Mouse (Mus musculus) G1E (cell line): Measurements from ENCODE around the gene Rims1. TPM values are rescaled to one million over a fixed set of nuclear protein-coding genes. Genes with fewer than 3 reads are reported as not detected.

Source experiments
- ATAC-seq: 2 replicates; pipeline ENCODE4 v1.8.0; 2016; ENCODE audit warnings: mild to moderate bottlenecking; ENCODE audit not compliant: insufficient number of reproducible peaks, poor library complexity, low FRiP score, severe bottlenecking; ENCODE audit errors: extremely low read depth
- DNase-seq: peaks from one replicate; pipeline ENCODE4 v3.0.0; 2012; ENCODE audit warnings: low spot score
- H3K27me3 ChIP-seq: 2 replicates; pipeline ENCODE4 v1.6.1; 2012; ENCODE audit warnings: mild to moderate bottlenecking, low read length, inconsistent platforms; ENCODE audit not compliant: insufficient read depth
- H3K36me3 ChIP-seq: replicated peaks from 2 replicates; pipeline ENCODE3; 2012; ENCODE audit warnings: mild to moderate bottlenecking, inconsistent platforms
- H3K4me1 ChIP-seq: 2 replicates; pipeline ENCODE4 v1.6.1; 2012; ENCODE audit warnings: low read depth, low read length, inconsistent platforms, mixed read lengths; ENCODE audit not compliant: insufficient read depth
- H3K4me3 ChIP-seq: 2 replicates; pipeline ENCODE4 v1.5.1; 2012; ENCODE audit warnings: low read depth, mild to moderate bottlenecking, inconsistent platforms, low read length, moderate library complexity, mixed read lengths
- H3K9me3 ChIP-seq: replicated peaks from 2 replicates; pipeline ENCODE4 v1.6.1; 2012; ENCODE audit warnings: inconsistent platforms
- CTCF ChIP-seq: IDR thresholded peaks from 2 replicates; pipeline ENCODE4 v1.5.1; 2012; ENCODE audit warnings: low read depth, low read length, inconsistent platforms, mixed read lengths
- GATA1 ChIP-seq: IDR thresholded peaks from 2 replicates; pipeline ENCODE4 v1.6.1; 2012; ENCODE audit warnings: borderline replicate concordance, low read length, inconsistent platforms, mixed read lengths
- GATA2 ChIP-seq: IDR thresholded peaks from 2 replicates; pipeline ENCODE4 v1.6.1; 2012; ENCODE audit warnings: low read depth, low read length, inconsistent platforms, borderline replicate concordance
- POLR2AphosphoS5 ChIP-seq: IDR thresholded peaks from 2 replicates; pipeline ENCODE4 v1.6.1; 2012; ENCODE audit warnings: low read depth, low read length, inconsistent platforms; ENCODE audit not compliant: insufficient replicate concordance
- TAL1 ChIP-seq: conservative IDR thresholded peaks from 2 replicates; pipeline ENCODE4 v1.6.1; 2012; ENCODE audit warnings: low read depth, low read length, inconsistent platforms, mixed read lengths
- polyA plus RNA-seq: library from polyadenylated mRNA; stranded (reverse); fragments of >175 nt; gene quantifications from 2 replicates; pipeline ENCODE4 v1.2.3, GENCODE M21; 2012
- total RNA-seq, 2 experiments: library from RNA; stranded (forward) in 1 of 2; stranded (reverse) in 1 of 2; fragments of 200-1000 nt in 1 of 2; fragments of >200 nt in 1 of 2; fragmentation: Nextera tagmentation in 1 of 2; gene quantifications; 2 replicates each; pipeline ENCODE4 v1.2.3; 2014 to 2017

The Rims1 gene
- total and polyA plus RNA-seq, 3 experiments, result 0.11 TPM; not detected in 2

DNA sequence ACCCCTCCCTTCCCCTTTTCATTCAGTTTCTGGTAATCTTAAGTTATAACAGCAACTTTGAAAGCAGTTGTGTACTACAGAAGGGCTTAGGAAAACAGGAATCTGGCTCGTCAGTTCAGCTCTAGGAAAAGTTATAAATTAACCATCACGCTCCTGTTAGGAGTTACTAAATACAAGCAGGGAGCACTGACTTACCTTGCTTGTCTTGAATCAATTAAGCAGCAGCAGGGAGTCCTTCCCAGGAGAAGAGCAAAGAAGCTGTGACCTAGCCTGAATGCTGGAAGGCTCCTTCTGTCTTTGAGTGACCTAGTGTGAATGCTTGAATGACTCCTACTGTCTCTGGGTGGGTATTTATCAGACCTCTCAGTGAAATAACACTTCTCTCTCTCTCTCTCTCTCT is 490.3 kb downstream of the Rims1 start:
- Histone ChIP-seq H3K27me3 (no peaks in the 10 kb centered on the region), H3K9me3 (no peaks in the 10 kb centered on the region), H3K4me3 (no peak overlapping the region), H3K36me3 (no peaks in the 10 kb centered on the region), H3K4me1 (no peaks in the 10 kb centered on the region)
- DNase-seq (no peak), ATAC-seq (no peak)
- TF ChIP-seq POLR2AphosphoS5 (no peak), GATA1 (no peak), GATA2 (no peak), CTCF (no peak), TAL1 (no peak)

DNA sequence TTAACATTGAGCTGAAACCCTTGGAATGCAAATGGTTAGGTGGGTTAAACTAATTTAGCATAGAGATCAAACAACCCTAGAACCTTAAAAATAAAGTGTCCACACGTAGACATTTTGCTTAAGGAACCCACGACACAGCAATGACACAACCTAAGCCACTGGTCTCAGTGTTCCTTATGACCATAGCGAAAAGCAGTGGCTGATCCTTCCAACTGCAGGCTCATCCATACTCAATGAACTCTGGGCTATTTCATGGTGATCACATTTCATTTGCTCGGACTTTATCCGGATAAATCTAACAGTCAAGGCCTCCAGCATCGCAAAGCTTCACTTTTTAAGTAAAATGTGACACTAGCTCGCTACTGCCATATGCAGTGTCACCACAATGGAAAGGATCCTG is 494.3 kb downstream of the Rims1 start:
- Histone ChIP-seq H3K4me3 (no peak overlapping the region), H3K9me3 (no peaks in the 10 kb centered on the region), H3K27me3 (no peaks in the 10 kb centered on the region), H3K4me1 (no peaks in the 10 kb centered on the region), H3K36me3 (no peaks in the 10 kb centered on the region)
- DNase-seq (no peak), ATAC-seq (no peak)
- TF ChIP-seq GATA1, result no peak
- no peak for TF ChIP-seq TAL1
- no peak for TF ChIP-seq POLR2AphosphoS5
- no peak for TF ChIP-seq GATA2
- TF ChIP-seq CTCF, result no peak

DNA sequence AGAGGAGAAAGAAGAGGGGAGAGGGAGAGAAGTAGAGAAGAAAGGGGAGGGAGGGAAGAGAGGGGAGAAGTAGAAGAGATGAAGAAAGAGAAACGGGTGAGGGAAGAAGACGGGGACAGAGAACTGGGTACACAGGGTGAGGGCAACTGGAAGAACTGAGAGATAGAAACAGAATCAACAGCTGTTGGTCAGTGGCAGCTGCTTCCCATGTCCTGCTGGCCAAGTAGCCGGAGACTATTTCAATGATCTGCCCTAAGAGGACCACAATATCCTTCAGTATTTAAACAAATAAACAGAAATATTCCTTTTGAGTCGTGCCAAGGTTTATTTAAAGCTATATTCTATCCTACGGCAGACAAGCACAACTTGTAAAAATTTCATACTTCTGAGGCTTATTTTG is 499.3 kb downstream of the Rims1 start:
- no peaks in the 10 kb centered on the region for H3K36me3 ChIP-seq
- no peak for DNase-seq
- H3K4me3 ChIP-seq, result no peak overlapping the region
- H3K9me3 ChIP-seq, result no peaks in the 10 kb centered on the region
- H3K27me3 ChIP-seq, result no peaks in the 10 kb centered on the region
- ATAC-seq, result no peak
- TF ChIP-seq TAL1 (no peak), GATA2 (no peak), POLR2AphosphoS5 (no peak), CTCF (no peak), GATA1 (no peak)
- no peaks in the 10 kb centered on the region for H3K4me1 ChIP-seq

DNA sequence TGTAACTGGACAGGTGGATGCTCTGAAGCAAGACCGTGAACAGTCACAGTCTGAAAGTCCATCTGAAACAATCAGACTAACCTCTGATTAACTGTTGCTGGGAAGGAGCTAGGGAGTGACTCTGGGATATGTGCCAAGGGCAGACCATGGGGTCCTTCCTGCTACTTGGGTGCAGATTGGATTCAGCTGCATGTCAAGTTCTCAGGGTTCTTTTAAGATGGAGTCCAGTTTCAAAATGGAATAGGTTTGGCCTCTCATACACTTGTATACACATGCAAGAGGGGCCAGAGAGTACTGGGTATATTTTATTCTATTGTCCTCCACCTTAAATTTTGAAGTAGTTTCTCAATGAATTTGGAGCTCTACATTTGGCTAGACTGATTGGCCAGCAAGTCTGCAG is 499.9 kb downstream of the Rims1 start:
- DNase-seq (no peak), ATAC-seq (no peak)
- Histone ChIP-seq H3K9me3 (no peaks in the 10 kb centered on the region), H3K36me3 (no peaks in the 10 kb centered on the region), H3K27me3 (no peaks in the 10 kb centered on the region), H3K4me3 (no peak overlapping the region), H3K4me1 (no peaks in the 10 kb centered on the region)
- TF ChIP-seq GATA1 (no peak), CTCF (no peak), GATA2 (no peak), POLR2AphosphoS5 (no peak), TAL1 (no peak)

DNA sequence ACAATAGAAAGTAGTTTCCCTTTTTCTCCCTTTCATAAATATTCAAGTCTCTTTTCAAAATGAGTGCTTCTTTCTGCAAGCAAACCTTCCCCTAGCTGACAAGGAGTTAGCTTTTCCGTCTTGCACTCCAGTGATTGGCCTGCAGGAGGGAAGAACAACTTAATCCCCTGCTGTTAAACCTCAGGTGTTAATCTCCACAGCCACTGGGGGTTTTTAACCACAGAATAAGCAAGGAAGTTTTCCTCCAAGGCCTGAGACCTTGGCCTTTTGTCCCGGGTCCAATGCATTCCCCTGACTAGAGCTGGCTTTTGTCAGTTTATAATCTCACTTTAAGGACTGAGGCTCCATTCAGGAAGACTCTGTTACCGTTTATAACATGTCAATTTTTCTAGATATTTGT is 511.8 kb downstream of the Rims1 start:
- ATAC-seq (no peak), DNase-seq (no peak)
- Histone ChIP-seq H3K36me3 (no peaks in the 10 kb centered on the region), H3K4me3 (no peak overlapping the region), H3K9me3 (no peaks in the 10 kb centered on the region), H3K27me3 (no peaks in the 10 kb centered on the region), H3K4me1 (no peaks in the 10 kb centered on the region)
- TF ChIP-seq CTCF (no peak), GATA2 (no peak), GATA1 (no peak), POLR2AphosphoS5 (no peak), TAL1 (no peak)

DNA sequence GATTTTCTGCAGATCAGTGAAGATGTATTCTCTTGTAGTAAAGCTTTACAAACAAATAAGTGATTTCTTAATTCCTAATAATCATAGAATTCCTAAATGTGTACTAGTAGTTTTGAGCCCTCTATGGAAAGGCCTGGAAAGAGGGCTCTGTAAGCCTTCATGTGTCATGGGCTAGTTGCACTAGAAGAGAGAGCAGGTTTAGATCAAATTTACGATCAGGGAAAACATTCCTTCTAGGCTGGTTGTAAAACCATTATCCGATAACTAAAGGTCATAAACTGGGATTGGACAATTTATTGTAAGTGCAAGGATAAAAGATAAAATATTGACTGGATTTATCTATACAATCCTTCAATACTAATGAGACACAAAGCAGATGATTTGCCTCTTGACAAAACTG is 512.5 kb downstream of the Rims1 start:
- H3K4me1 ChIP-seq, result no peaks in the 10 kb centered on the region
- no peak overlapping the region for H3K4me3 ChIP-seq
- H3K27me3 ChIP-seq, result no peaks in the 10 kb centered on the region
- no peak for DNase-seq
- no peak for TF ChIP-seq GATA2
- no peak for TF ChIP-seq GATA1
- no peak for TF ChIP-seq CTCF
- no peak for TF ChIP-seq POLR2AphosphoS5
- TF ChIP-seq TAL1, result no peak
- no peaks in the 10 kb centered on the region for H3K9me3 ChIP-seq
- no peak for ATAC-seq
- H3K36me3 ChIP-seq, result no peaks in the 10 kb centered on the region

DNA sequence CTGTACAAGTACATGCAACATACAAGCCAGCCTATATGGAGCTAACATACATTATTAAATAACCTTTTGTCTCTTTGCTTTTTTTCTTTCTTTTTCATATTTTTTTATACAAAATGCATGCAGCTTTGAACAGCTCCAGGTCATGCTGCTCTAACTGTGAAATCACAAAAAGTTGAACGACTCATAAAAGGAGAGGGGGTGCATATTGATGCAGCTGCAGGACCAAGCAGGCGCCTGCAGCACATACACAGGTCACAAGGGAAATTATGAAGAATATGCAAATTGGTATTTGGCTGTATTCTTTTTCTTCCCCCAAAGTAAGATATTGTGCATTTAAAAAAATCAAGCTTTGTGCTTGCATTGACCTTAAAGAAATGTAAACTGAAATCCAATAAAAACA is 519.0 kb downstream of the Rims1 start:
- Histone ChIP-seq H3K4me3 (no peak overlapping the region), H3K9me3 (no peaks in the 10 kb centered on the region), H3K27me3 (no peaks in the 10 kb centered on the region), H3K36me3 (no peaks in the 10 kb centered on the region), H3K4me1 (no peaks in the 10 kb centered on the region)
- no peak for DNase-seq
- ATAC-seq, result no peak
- TF ChIP-seq GATA2 (no peak), GATA1 (no peak), TAL1 (no peak), CTCF (no peak), POLR2AphosphoS5 (no peak)
